Mouse (Mus musculus) MEL (cell line): ENCODE results near the gene Wdr89.

ENCODE experiments used
- CTCF ChIP-seq, 3 experiments: IDR thresholded peaks in 2 of 3; conservative IDR thresholded peaks in 1 of 3; 2 replicates each; pipeline ENCODE4 v1.5.1; 2011 to 2012; ENCODE audit warnings: low read length in 3 of 3, low read depth in 2 of 3, mild to moderate bottlenecking in 2 of 3, improper control_type of control experiment in 1 of 3, inconsistent platforms in 1 of 3, mixed read lengths in 1 of 3, moderate library complexity in 1 of 3; ENCODE audit not compliant: control insufficient read depth in 1 of 3, insufficient read depth in 1 of 3, poor library complexity in 1 of 3, severe bottlenecking in 1 of 3
- MYB ChIP-seq: IDR thresholded peaks from 2 replicates; pipeline ENCODE4 v1.6.1; 2011; ENCODE audit warnings: mild to moderate bottlenecking, low read depth, low read length, improper control_type of control experiment
- MYC ChIP-seq: IDR thresholded peaks from 2 replicates; pipeline ENCODE4 v1.6.1; 2011; ENCODE audit warnings: low read depth, mild to moderate bottlenecking, low read length, improper control_type of control experiment, moderate library complexity
- POLR2A ChIP-seq, 2 experiments: IDR thresholded peaks; 2 replicates each; pipeline ENCODE4 v1.6.1; 2011 to 2012; ENCODE audit warnings: low read length in 2 of 2, mild to moderate bottlenecking in 2 of 2, control low read depth in 1 of 2, improper control_type of control experiment in 1 of 2, low read depth in 1 of 2, moderate library complexity in 1 of 2; ENCODE audit not compliant: control insufficient read depth in 1 of 2, insufficient read depth in 1 of 2, poor library complexity in 1 of 2
- ZC3H11A ChIP-seq: IDR thresholded peaks from 2 replicates; pipeline ENCODE4 v1.6.1; 2012; ENCODE audit warnings: low read depth, mild to moderate bottlenecking, inconsistent platforms, low read length, improper control_type of control experiment

DNA sequence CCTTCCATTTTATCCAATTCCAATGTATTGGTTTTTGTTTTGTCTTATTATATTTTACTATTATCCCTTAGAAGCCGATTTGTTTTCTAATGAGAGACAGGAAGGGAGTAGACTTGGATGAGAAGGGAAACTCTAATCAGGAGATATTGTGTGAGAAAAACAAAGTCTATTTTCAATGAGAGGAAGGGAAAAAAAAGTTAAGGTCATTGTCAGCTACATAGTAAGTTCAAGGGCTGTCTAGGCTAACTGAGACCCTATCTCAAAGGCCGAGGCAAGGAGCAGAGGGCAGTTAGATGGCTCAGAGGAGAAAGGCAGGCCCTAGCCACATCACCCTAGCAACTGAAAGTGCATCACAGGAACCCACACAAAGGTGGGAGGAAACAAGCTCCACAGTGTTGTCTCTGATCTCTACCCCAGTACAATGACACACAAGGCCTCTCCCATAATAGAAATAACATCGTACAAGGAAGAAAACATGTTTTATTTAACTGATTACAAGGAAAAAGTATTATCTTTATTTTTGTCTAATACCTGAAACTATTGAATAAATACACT, 15.0 kb downstream of the Wdr89 start:
- TF ChIP-seq ZC3H11A: no peak
- no peak for TF ChIP-seq MYC
- no peak for TF ChIP-seq MYB
- TF ChIP-seq CTCF (IDR thresholded peaks at IDR 0.05 in 2 of 3, conservative IDR thresholded peaks at IDR 0.05 in 1 of 3; ENCODE audit: control insufficient read depth in 1 of 3, insufficient read depth in 1 of 3, low read depth in 2 of 3, low read length in 3 of 3, poor library complexity in 1 of 3, severe bottlenecking in 1 of 3): no peak
- TF ChIP-seq POLR2A (IDR thresholded peaks at IDR 0.05; ENCODE audit: control insufficient read depth in 1 of 2, insufficient read depth in 1 of 2, low read depth in 1 of 2, low read length in 2 of 2, poor library complexity in 1 of 2): no peak
